ENCODE assay signal across 19 mouse cellular contexts in the genomic region with DNA sequence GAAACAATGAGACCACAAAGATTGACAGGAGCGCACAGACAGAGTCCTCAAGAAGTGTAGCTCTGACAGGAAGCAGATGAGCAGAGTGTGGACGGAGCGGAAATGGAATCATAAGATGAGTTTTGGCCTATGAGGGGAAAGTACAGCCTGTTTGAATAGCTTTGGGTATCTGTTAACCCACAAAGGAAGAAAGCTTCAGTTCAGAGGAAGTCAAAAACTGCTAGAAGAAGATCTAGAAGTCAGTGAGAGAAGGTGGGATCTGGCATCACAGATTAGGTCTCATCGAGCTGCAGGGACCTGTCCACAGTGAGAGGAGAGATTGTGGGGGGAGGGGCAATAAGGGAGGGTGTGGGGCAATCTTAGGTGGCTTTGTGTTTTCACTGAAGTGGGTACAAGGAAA. TPM values are rescaled to one million over a fixed set of nuclear protein-coding genes. Genes with fewer than 3 reads are reported as not detected.
DNase-seq lines count a peak whose midpoint lies in the region; ATAC-seq and TF ChIP-seq lines count a peak whose summit lies in the region.
"Had no signal": no experiment of that assay in that cellular context is flagged by ENCODE, and none has a peak within 500 bp of the region (broad histone marks: within the 10 kb centered on the region; RNA-seq: fewer than 3 reads in every experiment).

No protein-coding gene starts in this region.

- no peaks in the 10 kb centered on the region for H3K9me3 ChIP-seq in MEL (replicated peaks; ENCODE audit: insufficient read depth, low read length)
- H3K9me3 ChIP-seq in limb, embryonic 10.5 days (replicated peaks) = no peaks in the 10 kb centered on the region
- H3K9me3 ChIP-seq: midbrain, embryonic 10.5 days; neural tube, embryonic 13.5 days had no signal

- DNase-seq in CD4-positive helper T cell, adult 2 months (ENCODE audit: low read depth, low spot score) = peak; percentile 62
- DNase-seq in MEL (ENCODE audit: low read depth, low spot score) = peak; percentile 68
- DNase-seq in thymus, postnatal 0 days (ENCODE audit: low spot score) = peak; percentile 65
- no peak for DNase-seq in left cerebral cortex, adult 18-20 months (ENCODE audit: low spot score in 2 of 2)
- DNase-seq in lung, adult 18-20 months = no peak
- DNase-seq in limb, embryonic 10.5 days (ENCODE audit: low spot score) = no peak
- no peak for DNase-seq in lung, postnatal 25 days (ENCODE audit: low spot score)
- DNase-seq: cerebellum, adult 9-10 months; gastrocnemius, postnatal 25 days; kidney, adult 2 months; kidney, postnatal 10 days; layer of hippocampus, postnatal 36 days; lung, adult 2 months; lung, postnatal 4 days had no signal

- no peak for TF ChIP-seq CTCF in MEL (IDR thresholded peaks at IDR 0.05 in 2 of 3, conservative IDR thresholded peaks at IDR 0.05 in 1 of 3; ENCODE audit: control insufficient read depth in 1 of 3, insufficient read depth in 1 of 3, low read depth in 2 of 3, low read length in 3 of 3, poor library complexity in 1 of 3, severe bottlenecking in 1 of 3)

- H3K36me3 ChIP-seq in MEL (ENCODE audit: control insufficient read depth in 1 of 2, insufficient read depth in 2 of 2, low read length in 2 of 2) = peaks cover 0 to 26% of the 10 kb centered on the region in 2 experiments; a peak in 2 of 4 replicates
- no peaks in the 10 kb centered on the region for H3K36me3 ChIP-seq in limb, embryonic 10.5 days
- H3K36me3 ChIP-seq: G1E; midbrain, embryonic 10.5 days; neural tube, embryonic 13.5 days had no signal

- peak; percentile 95 for ATAC-seq in inflammation-experienced regulatory T-cells, adult 6 months
- ATAC-seq: forebrain, embryonic 16.5 days had no signal

- H3K9ac ChIP-seq in MEL (ENCODE audit: control insufficient read depth, low read depth, low read length, poor library complexity, severe bottlenecking) = no peak overlapping the region
- H3K9ac ChIP-seq: neural tube, embryonic 13.5 days had no signal

- TF ChIP-seq POLR2A in MEL (IDR thresholded peaks at IDR 0.05; ENCODE audit: control insufficient read depth in 1 of 2, insufficient read depth in 1 of 2, low read depth in 1 of 2, low read length in 2 of 2, poor library complexity in 1 of 2) = no peak

- H3K4me3 ChIP-seq in MEL (ENCODE audit: control insufficient read depth in 1 of 2, insufficient read depth in 1 of 2, low read depth in 2 of 2, low read length in 2 of 2) = no peak overlapping the region
- H3K4me3 ChIP-seq in limb, embryonic 10.5 days = no peak overlapping the region
- H3K4me3 ChIP-seq: midbrain, embryonic 10.5 days; neural tube, embryonic 13.5 days had no signal

- H3K4me1 ChIP-seq in MEL (ENCODE audit: control insufficient read depth in 1 of 2, insufficient read depth in 2 of 2, low read length in 2 of 2) = peaks cover 28 to 38% of the 10 kb centered on the region in 2 experiments
- H3K4me1 ChIP-seq in limb, embryonic 10.5 days = peaks cover 51% of the 10 kb centered on the region

- peak overlapping the region; percentile 25; the same call in 1 of the 2 replicates for H3K27ac ChIP-seq in MEL (ENCODE audit: control insufficient read depth, low read depth, low read length)
- no peak overlapping the region for H3K27ac ChIP-seq in limb, embryonic 10.5 days
- H3K27ac ChIP-seq: midbrain, embryonic 10.5 days had no signal

- WGBS in limb, embryonic 10.5 days = 94% methylated on average over 4 of the region's 4 CpGs

- TF ChIP-seq EP300 in MEL (IDR thresholded peaks at IDR 0.05; ENCODE audit: low read depth in 1 of 2, low read length in 2 of 2) = peak; percentile 70 to 81

- no peaks in the 10 kb centered on the region for H3K27me3 ChIP-seq in MEL (ENCODE audit: control insufficient read depth in 1 of 2, insufficient read depth in 2 of 2, low read length in 2 of 2)
- H3K27me3 ChIP-seq in limb, embryonic 10.5 days (ENCODE audit: low read depth, poor library complexity, severe bottlenecking) = 0 out of 2 replicates have a peak, but pooled peaks cover 9% of the 10 kb centered on the region
- H3K27me3 ChIP-seq: neural tube, embryonic 13.5 days had no signal

- no peak for TF ChIP-seq RAD21 in MEL (IDR thresholded peaks at IDR 0.05; ENCODE audit: low read depth, low read length)

- no peaks in the 10 kb centered on the region for H3K79me2 ChIP-seq in MEL (ENCODE audit: control insufficient read depth, insufficient read depth, low read length, poor library complexity)

TF ChIP-seq in MEL, 35 proteins besides CTCF, POLR2A, EP300 and RAD21:
- TF ChIP-seq ELF1 (IDR thresholded peaks at IDR 0.05; ENCODE audit: low read depth, low read length) = 0 out of 2 replicates have a peak, but pooled peaks have one; percentile 32
- no peak for TF ChIP-seq CHD1 (IDR thresholded peaks at IDR 0.05; ENCODE audit: low read depth, low read length)
- peak; percentile 60; the same call in 1 of the 2 replicates for TF ChIP-seq CHD2 (IDR thresholded peaks at IDR 0.05; ENCODE audit: low read length)
- peak; percentile 57; the same call in 1 of the 2 replicates for TF ChIP-seq ETS1 (IDR thresholded peaks at IDR 0.05; ENCODE audit: low read depth, low read length)
- peak; percentile 57 for TF ChIP-seq RCOR1 (IDR thresholded peaks at IDR 0.05; ENCODE audit: low read depth, low read length)
- TF ChIP-seq SIN3A (IDR thresholded peaks at IDR 0.05; ENCODE audit: low read length) = peak; percentile 26; the same call in 1 of the 2 replicates
- TF ChIP-seq GATA1 (IDR thresholded peaks at IDR 0.05; ENCODE audit: low read depth, low read length) = 0 out of 2 replicates have a peak, but pooled peaks have one; percentile 4
- TF ChIP-seq ZC3H11A (IDR thresholded peaks at IDR 0.05; ENCODE audit: low read depth, low read length) = no peak
- TF ChIP-seq E2F4 (IDR thresholded peaks at IDR 0.05; ENCODE audit: borderline replicate concordance, low read depth, low read length) = no peak
- peak; percentile 58 for TF ChIP-seq TAL1 (IDR thresholded peaks at IDR 0.05; ENCODE audit: low read length)
- TF ChIP-seq TCF12 (IDR thresholded peaks at IDR 0.05; ENCODE audit: low read depth, low read length) = peak; percentile 75
- no peak; the same call in 1 of the 2 replicates for TF ChIP-seq MAX (IDR thresholded peaks at IDR 0.05; ENCODE audit: low read length)

RNA-seq across cellular contexts. Expression of gene Chst15, which starts 18.3 kb away (rescaled TPM):
- total RNA-seq in MEL (2012; rRNA removed) = 14.3 and 14.9 TPM in 2 replicates
- 10 to 100 TPM in 1 of 2 experiments, not detected in 1; 18.1 TPM for polyA plus RNA-seq in MEL (2012; ENCODE audit: insufficient read depth in 1 of 2, insufficient read length in 2 of 2, low read depth in 1 of 2, low replicate concordance in 2 of 2, missing spikeins in 1 of 2)
- 1 to 10 TPM in 2 of 3 experiments, under 1 TPM in 1; 0.88 to 6.2 (median 4.8) TPM for polyA plus RNA-seq in inflammation-experienced regulatory T-cells, adult 6 months (2017; shearing (Covaris generic))
- 5.9 and 8.2 TPM in 2 replicates for polyA plus RNA-seq in thymus, postnatal 0 days (2015; fragmentation: Nextera tagmentation; extraction: Ambion mirVana)
- 10 to 100 TPM; 38.5 to 39.6 TPM for total RNA-seq in left cerebral cortex, adult 18-20 months (2021)
- polyA plus RNA-seq in limb, embryonic 10.5 days (2016; fragmentation: Nextera tagmentation; extraction: Ambion mirVana) = 9.2 and 9.6 TPM in 2 replicates
- polyA plus RNA-seq: G1E had no signal

Comparison
In these comparisons a context has a peak if more than half of its experiments do, and no peak if none do; other contexts are left out.
1. DNase-seq: peak in CD4-positive helper T cell, adult 2 months (single experiment), MEL (single experiment) and thymus, postnatal 0 days (single experiment); none in left cerebral cortex, adult 18-20 months (0 of 2), lung, adult 18-20 months (0 of 2), limb, embryonic 10.5 days (single experiment) and lung, postnatal 25 days (single experiment).